Mouse (Mus musculus): Measurements from ENCODE around the gene Magi3.

DNA sequence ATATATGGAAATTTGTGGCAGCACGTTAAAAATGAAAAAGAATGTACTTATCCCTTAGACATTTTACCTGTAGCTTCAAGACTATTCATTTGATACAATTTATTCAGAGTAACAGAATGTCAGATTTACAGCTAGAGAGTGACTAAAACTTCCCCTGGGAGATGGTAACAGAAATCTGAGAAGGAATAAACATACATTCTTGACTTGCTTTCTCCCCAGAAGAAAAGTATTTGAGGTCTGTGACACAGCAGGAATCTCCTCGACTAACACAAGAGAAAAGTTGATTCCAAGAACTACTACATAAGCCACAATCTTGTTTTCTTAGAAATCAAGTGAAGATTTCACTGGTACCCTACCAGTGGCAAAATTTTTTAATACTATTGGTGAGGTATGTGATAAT lies 70.0 kb downstream of the Magi3 start:
- TF ChIP-seq GATA1 (IDR thresholded peaks at IDR 0.05; ENCODE audit: low read length) (no peak), TAL1 (IDR thresholded peaks at IDR 0.05; ENCODE audit: low read length) (no peak)

Data from erythroblast, embryonic 14.5 days (primary cell).